Mouse (Mus musculus): ENCODE results near the gene Cdh23. TPM values are rescaled to one million over a fixed set of nuclear protein-coding genes. Genes with fewer than 3 reads are reported as not detected.
"Not testable (repeated sequence)": the region's sequence is repeated elsewhere in the genome, so short reads cannot be mapped to it uniquely, and the experiment has no call there.

Gene Cdh23
- polyA plus RNA-seq (2015; fragmentation: Nextera tagmentation; extraction: Ambion mirVana) = 2.0 TPM in 2 replicates

DNA sequence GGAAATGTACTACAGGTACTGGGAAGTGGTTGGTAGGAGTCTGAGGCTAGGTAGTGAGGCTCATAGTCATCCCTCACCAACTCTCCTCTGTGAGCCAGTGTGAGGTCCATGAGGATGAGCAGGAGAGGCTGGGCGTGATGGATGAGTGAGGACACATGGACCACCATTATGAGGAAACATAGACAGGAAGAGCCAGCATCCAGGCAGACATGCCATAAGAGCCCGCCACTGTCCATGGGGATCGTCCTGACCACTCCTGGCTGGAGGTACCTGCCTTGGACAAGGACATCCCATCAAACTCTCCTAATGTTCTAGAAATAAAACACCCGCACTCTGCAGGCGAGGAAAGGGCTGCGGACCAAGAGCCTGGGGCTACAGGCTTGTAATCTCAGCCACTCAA lies at the start of gene Cdh23:
Gene Cdh23 (minus strand): TSS at position 101 of the 400 bp plus-strand sequence.
- no peak within 1 kb of the TSS for H3K4me3 ChIP-seq
- no peak for ATAC-seq (ENCODE audit: low FRiP score)
- no peak within 1 kb of the TSS for H3K9ac ChIP-seq
- H3K36me3 ChIP-seq = no peaks in the 10 kb centered on the region
- no peak within 1 kb of the TSS for H3K27ac ChIP-seq
- no peaks in the 10 kb centered on the region for H3K9me3 ChIP-seq
- H3K4me2 ChIP-seq = no peak within 1 kb of the TSS
- peaks cover 14% of the 10 kb centered on the region; the same call in 1 of the 2 replicates for H3K27me3 ChIP-seq
- H3K4me1 ChIP-seq (replicated peaks) = peaks cover 11% of the 10 kb centered on the region
- 95% methylated on average over 6 of the region's 6 CpGs for WGBS

DNA sequence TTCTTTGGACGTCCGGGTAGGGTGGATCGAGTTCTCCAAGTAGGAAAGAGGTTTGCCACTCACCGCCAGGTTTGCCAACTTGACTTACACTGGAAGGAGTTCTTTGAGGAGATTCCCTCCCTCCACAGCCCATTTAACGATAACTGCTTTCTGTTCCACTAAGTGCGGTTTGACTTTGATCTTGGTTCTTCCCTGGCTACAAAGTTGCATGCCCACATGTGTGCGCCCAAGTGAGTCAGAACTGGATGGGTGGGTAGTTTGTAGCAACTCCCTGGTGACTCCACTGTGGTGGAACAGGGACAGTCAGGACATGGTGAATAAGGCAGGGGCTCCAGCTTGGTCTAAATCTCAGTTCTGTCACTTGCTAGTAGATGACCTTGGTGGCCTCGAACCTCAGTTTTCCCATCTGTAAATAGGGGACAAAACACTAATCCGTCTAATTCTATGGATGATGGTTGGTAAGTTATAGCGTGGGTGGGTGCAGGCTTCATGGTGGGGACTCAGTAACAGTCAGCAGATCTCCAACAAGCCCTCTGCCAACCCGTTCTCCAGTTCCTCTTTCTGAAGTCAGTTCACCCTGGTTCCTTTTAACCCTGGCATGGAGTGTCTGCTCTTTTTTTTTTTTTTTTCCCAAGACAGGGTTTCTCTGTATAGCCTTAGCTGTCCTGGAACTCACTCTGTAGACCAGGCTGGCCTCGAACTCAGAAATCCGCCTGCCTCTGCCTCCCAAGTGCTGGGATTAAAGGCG lies 48.4 kb upstream of the Cdh23 start:
- no peak overlapping the region for H3K9ac ChIP-seq
- H3K9me3 ChIP-seq = no peaks in the 10 kb centered on the region
- no peak overlapping the region for H3K4me2 ChIP-seq
- no peak overlapping the region for H3K27ac ChIP-seq
- H3K4me3 ChIP-seq = no peak overlapping the region
- no peaks in the 10 kb centered on the region for H3K27me3 ChIP-seq
- ATAC-seq (ENCODE audit: low FRiP score) = no peak
- peaks cover 41% of the 10 kb centered on the region for H3K4me1 ChIP-seq (replicated peaks)
- H3K36me3 ChIP-seq = peaks cover 19% of the 10 kb centered on the region
- WGBS = 94% methylated on average over 14 of the region's 14 CpGs

DNA sequence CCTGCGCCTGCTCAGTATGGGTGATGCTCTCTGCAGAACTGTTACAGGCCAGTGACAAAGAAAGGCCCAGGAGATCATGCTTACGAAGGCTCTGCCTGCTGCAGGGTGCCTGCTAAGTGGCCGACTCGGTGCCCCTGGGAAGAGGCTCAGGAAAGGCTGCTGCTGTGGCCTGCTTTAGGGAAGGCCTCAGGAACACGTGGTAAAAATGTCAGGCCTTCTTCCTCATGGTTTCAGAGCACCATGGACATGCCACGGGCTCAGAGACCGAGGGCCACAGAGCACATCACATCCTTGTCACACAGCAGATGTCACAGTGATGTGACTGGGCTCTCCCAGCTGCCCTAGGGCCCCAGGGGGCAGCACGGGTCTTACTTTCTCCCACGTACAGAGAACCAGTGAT lies 47.4 kb upstream of the Cdh23 start:
- ATAC-seq (ENCODE audit: low FRiP score) = no peak
- no peak overlapping the region for H3K4me3 ChIP-seq
- H3K9ac ChIP-seq = no peak overlapping the region
- no peak overlapping the region; the same call in 1 of the 2 replicates for H3K27ac ChIP-seq
- H3K4me1 ChIP-seq (replicated peaks) = peaks cover 31% of the 10 kb centered on the region
- H3K4me2 ChIP-seq = no peak overlapping the region
- peaks cover 15% of the 10 kb centered on the region for H3K36me3 ChIP-seq
- no peaks in the 10 kb centered on the region for H3K27me3 ChIP-seq
- 56% methylated on average over 9 of the region's 9 CpGs for WGBS
- H3K9me3 ChIP-seq = no peaks in the 10 kb centered on the region

DNA sequence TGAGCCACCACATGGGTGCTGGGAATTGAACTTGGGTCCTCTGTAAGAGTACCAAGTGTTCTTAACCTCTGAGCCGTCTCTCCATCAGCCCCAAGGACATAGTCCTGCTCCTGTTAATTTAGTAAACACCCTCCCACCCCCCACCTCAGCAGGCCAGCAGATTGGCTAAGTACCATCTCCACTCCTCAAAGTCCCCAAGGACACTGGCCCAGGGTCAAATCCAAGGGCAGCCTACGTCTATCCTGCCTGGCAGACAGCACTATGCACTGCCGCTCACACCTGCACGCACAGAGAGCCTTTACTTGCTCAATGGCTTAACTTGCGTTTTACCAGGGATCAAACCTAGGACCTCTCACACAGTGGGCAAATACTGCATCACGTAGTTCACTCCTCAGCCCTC lies 46.7 kb upstream of the Cdh23 start:
- 86% methylated on average over 6 of the region's 6 CpGs for WGBS
- no peak for ATAC-seq (ENCODE audit: low FRiP score)

DNA sequence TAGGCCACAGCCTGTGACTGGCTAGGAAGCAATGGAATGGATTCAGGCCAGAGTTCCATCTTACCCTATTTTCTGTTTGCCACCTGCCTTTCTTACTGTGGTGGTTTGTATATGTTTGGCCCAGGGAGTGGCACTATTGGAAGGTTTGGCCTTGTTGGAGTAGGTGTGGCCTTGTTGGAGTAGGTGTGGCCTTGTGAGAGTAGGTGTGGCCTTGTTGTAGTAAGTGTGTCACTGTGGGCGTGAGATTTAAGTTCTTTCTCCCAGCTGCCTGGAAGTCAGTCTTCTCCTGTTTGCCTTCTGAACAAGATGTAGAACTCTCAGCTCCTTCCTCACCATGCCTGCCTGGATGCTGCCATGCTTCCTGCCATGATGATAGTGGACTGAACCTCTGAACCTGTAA lies 46.0 kb upstream of the Cdh23 start:
- not testable (repeated sequence) for ATAC-seq (ENCODE audit: low FRiP score); H3K27me3 ChIP-seq
- WGBS = 77% methylated on average over 1 of the region's 1 CpGs

More for the DNA sequence above, 46.7 kb upstream of the Cdh23 start:
- Histone ChIP-seq H3K27me3 (no peaks in the 10 kb centered on the region), H3K9me3 (no peaks in the 10 kb centered on the region), H3K36me3 (peaks cover 7% of the 10 kb centered on the region), H3K9ac (no peak overlapping the region), H3K4me3 (no peak overlapping the region), H3K4me1 (replicated peaks) (peaks cover 24% of the 10 kb centered on the region), H3K27ac (no peak overlapping the region), H3K4me2 (no peak overlapping the region)

DNA sequence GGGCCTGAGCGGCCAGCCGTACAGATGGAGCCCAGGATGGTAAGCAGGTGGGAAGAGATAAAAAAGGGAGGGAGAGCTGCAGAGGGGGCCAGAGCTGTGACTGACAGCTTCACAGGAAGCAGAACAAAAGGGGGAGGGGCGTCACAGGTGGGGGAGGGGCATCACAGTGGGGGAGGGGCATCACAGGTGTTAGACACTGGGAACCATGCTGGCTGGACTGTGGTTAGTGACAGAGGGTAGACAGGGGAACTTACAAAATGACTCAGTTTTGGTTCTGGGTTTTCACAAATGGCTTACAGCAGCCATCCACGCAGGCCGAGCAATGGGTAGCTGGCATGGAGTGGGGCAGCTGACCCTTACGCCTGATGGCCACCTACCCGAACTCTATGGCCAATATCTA lies 45.1 kb upstream of the Cdh23 start:
- peaks cover 22% of the 10 kb centered on the region for H3K4me1 ChIP-seq (replicated peaks)
- H3K9ac ChIP-seq = no peak overlapping the region
- no peak overlapping the region for H3K27ac ChIP-seq
- H3K36me3 ChIP-seq = peaks cover 12% of the 10 kb centered on the region
- no peak overlapping the region for H3K4me2 ChIP-seq
- H3K9me3 ChIP-seq = no peaks in the 10 kb centered on the region
- ATAC-seq (ENCODE audit: low FRiP score) = no peak
- 79% methylated on average over 7 of the region's 7 CpGs for WGBS
- no peaks in the 10 kb centered on the region for H3K27me3 ChIP-seq
- no peak overlapping the region for H3K4me3 ChIP-seq

More for the DNA sequence above, 46.0 kb upstream of the Cdh23 start:
- H3K9ac ChIP-seq, H3K36me3 ChIP-seq, H3K9me3 ChIP-seq, H3K4me3 ChIP-seq, H3K27ac ChIP-seq, H3K4me2 ChIP-seq: not testable (repeated sequence)
- H3K4me1 ChIP-seq (replicated peaks) = peaks cover 22% of the 10 kb centered on the region

DNA sequence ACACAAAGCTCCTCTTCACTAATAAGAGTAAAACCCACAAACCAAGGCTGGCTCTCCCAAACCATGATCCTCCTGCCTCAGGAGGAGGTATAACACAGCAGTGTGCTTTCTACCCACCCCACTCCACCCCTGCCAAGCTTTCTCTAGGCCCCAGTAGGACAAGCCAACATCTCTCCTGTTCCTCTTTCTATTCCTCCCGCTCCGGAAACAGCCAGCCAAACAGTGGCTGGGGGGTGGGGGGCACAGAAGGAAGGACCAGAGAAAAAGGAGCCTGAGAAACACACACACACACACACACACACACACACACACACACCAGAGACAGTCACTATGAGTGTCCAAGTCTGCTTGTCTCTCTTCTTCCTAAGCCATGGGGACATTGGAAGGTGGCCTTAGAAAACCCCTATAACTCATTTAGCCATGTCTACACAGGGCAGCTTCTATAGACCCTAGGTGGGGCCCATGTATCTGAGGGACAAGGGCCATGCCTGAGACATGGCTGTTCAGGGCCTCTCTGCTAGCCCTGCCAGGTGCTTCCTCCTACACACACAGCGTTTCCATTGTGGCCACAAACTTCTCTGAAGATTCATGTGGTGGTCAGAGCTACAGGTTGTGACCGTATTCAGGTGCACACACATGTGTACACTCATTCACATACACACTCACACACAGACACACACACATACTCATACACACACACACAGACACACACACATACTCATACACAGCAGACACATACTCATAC lies 43.5 kb upstream of the Cdh23 start:
- H3K36me3 ChIP-seq = peaks cover 14% of the 10 kb centered on the region
- H3K9ac ChIP-seq = no peak overlapping the region
- WGBS = 89% methylated on average over 4 of the region's 4 CpGs
- H3K27ac ChIP-seq = no peak overlapping the region
- H3K4me2 ChIP-seq = no peak overlapping the region
- H3K9me3 ChIP-seq = no peaks in the 10 kb centered on the region
- ATAC-seq (ENCODE audit: low FRiP score) = no peak
- no peaks in the 10 kb centered on the region for H3K27me3 ChIP-seq
- H3K4me1 ChIP-seq (replicated peaks) = peaks cover 19% of the 10 kb centered on the region
- H3K4me3 ChIP-seq = no peak overlapping the region

DNA sequence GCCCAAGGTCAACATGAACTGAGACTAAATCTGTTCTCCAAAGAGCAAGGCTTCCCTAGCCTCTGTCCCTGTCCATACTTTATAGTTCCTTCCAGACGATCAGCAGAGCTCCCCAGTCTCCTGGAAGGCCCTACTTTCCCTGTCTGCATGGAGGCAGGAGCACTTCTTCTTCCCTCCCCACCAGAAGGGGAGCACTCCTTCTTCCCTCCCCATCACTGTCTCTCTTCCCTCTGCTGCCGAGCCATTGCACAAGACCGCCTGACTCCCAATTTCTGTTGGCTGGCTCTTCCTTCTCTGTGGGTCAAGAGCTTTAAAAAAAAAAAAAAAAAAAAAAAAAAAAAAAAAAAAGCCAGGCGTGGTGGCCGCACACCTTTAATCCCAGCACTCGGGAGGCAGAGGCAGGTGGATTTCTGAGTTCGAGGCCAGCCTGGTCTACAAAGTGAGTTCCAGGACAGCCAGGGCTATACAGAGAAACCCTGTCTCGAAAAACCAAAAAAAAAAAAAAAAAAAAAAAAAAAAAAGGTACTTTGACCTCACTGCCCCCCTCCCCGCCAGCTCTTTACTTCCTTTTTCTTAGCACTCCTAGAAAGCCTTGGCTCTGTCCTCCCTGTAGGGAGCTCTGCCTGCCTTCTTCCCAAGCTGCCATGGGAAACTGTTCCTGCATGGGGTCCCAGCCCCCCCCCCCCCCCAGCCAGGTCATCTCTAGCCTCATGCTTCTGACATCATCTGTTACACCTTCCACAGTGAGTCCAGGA lies 41.8 kb upstream of the Cdh23 start:
- ATAC-seq (ENCODE audit: low FRiP score) = no peak
- Histone ChIP-seq H3K4me3 (no peak overlapping the region), H3K36me3 (peaks cover 8% of the 10 kb centered on the region; the same call in 1 of the 2 replicates), H3K9me3 (no peaks in the 10 kb centered on the region), H3K27me3 (no peaks in the 10 kb centered on the region), H3K9ac (no peak overlapping the region), H3K27ac (peak overlapping the region; percentile 66), H3K4me1 (replicated peaks) (peaks cover 18% of the 10 kb centered on the region; the same call in 1 of the 2 replicates), H3K4me2 (no peak overlapping the region)
- WGBS = 78% methylated on average over 4 of the region's 9 CpGs

DNA sequence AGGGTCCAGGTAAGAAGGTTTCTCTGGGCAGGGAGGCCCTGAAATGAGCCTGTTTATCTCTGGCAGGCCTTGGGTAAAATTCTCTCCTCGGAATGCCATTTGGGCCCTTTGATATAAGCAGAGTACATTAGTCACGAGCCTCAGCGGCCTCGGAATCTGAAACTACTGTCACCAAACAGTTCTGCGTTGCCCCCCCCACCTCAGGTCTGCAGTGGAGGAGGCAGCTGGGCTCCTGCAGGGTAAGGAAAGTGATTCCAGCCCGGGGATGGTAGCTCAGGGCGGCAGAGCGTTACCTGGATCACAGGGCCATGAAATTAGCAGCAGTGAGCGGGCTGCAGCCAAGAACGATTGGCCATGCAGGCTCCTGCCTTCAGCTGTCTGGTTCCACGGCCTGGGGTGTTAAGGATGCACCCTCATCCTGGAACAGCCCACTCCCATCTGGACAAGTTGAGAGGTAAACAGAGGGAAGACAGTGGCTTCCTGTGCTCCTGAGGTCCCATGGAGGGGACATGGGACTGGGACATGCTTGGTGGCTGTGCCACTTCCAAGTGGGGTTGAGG lies 41.0 kb upstream of the Cdh23 start:
- Histone ChIP-seq H3K4me2 (no peak overlapping the region), H3K9me3 (no peaks in the 10 kb centered on the region), H3K9ac (no peak overlapping the region), H3K27ac (peak overlapping the region; percentile 66), H3K4me3 (no peak overlapping the region), H3K27me3 (no peaks in the 10 kb centered on the region), H3K36me3 (peaks cover 8% of the 10 kb centered on the region; the same call in 1 of the 2 replicates), H3K4me1 (replicated peaks) (peaks cover 23% of the 10 kb centered on the region)
- 70% methylated on average over 11 of the region's 11 CpGs for WGBS
- ATAC-seq (ENCODE audit: low FRiP score) = peak; percentile 27; the same call in 1 of the 2 replicates

DNA sequence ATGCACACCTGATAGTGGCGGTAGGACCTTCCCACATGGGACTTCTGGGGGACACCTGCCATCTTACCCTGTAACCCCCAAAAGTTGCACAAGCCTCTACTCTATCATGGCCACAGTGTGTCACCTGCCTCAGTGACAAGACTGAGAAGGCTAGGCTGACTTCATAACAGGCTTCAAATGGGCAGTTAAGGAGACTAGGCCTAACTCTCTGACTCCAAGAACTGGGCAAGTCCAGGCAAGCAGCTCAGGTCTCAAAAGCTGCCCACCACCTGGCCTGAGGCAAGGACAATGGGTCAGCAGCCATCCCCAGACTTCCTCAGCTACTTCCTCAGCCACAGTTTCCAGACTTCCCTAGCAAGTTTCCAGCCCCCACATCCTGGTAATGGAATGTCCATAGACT lies 39.4 kb upstream of the Cdh23 start:
- 100% methylated on average over 1 of the region's 1 CpGs for WGBS
- Histone ChIP-seq H3K4me2 (no peak overlapping the region), H3K27me3 (no peaks in the 10 kb centered on the region), H3K9me3 (no peaks in the 10 kb centered on the region), H3K4me3 (no peak overlapping the region), H3K27ac (no peak overlapping the region), H3K9ac (no peak overlapping the region), H3K36me3 (peaks cover 8% of the 10 kb centered on the region; the same call in 1 of the 2 replicates), H3K4me1 (replicated peaks) (peaks cover 30% of the 10 kb centered on the region)
- ATAC-seq (ENCODE audit: low FRiP score) = no peak

DNA sequence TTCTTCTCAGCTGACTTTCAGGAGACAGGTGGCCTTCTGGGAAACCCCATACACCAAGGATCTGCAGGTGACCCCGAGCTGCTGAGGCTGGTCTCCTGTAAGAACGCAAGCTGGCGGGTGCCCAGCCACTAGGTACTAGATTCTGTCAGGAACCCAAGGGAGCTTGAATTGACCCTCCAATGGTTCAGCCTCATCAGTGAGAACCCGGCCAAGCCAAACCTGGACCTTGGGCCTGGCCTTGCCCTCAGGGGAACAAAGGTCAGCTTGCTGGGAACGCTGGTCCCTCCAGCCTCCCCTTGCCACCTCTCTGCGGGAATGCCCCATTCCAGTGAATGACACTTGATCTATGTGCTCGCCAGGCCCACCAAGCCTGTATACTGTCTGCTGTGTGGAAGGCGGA lies 37.2 kb upstream of the Cdh23 start:
- no peak for ATAC-seq (ENCODE audit: low FRiP score)
- peaks cover 13% of the 10 kb centered on the region for H3K36me3 ChIP-seq
- H3K9ac ChIP-seq = no peak overlapping the region
- no peak overlapping the region for H3K27ac ChIP-seq
- H3K4me3 ChIP-seq = no peak overlapping the region
- 82% methylated on average over 8 of the region's 8 CpGs for WGBS
- no peaks in the 10 kb centered on the region for H3K27me3 ChIP-seq
- H3K4me2 ChIP-seq = no peak overlapping the region
- no peaks in the 10 kb centered on the region for H3K9me3 ChIP-seq
- H3K4me1 ChIP-seq (replicated peaks) = peaks cover 30% of the 10 kb centered on the region

DNA sequence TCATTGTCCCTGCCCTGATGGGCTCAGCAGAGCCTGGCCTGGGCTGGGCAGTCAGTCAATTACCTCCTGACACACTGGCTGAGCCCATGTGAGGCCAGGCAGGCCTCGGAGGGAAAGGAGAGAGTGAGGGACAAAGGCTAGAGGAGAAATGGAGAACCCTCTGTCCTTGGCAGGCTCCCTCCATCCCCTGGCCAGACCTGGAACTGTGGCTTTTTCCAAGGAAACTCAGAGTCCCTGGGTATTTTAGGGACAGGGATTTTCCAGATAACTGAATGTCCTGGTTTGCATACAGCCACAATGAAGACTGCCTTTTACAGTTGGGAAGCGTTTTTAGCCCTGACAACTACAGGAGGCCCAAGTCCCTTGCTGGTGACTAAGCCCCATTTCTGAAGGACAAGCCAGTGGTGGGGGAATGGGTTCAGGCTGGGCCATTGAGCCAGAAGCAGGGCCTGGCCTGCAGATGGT lies 36.1 kb upstream of the Cdh23 start:
- peak overlapping the region; percentile 77 for H3K27ac ChIP-seq
- WGBS = 47% methylated on average over 2 of the region's 2 CpGs
- no peaks in the 10 kb centered on the region for H3K27me3 ChIP-seq
- ATAC-seq (ENCODE audit: low FRiP score) = 0 out of 2 replicates have a peak, but pooled peaks have one; percentile 18
- H3K4me1 ChIP-seq (replicated peaks) = peaks cover 34% of the 10 kb centered on the region
- peak overlapping the region; percentile 56 for H3K9ac ChIP-seq
- no peak overlapping the region for H3K4me3 ChIP-seq
- peaks cover 13% of the 10 kb centered on the region for H3K36me3 ChIP-seq
- no peaks in the 10 kb centered on the region for H3K9me3 ChIP-seq
- no peak overlapping the region for H3K4me2 ChIP-seq
